Mouse (Mus musculus) left cerebral cortex, postnatal 36 days (tissue): ENCODE data around the gene Pepd. TPM values are rescaled to one million over a fixed set of nuclear protein-coding genes. Genes with fewer than 3 reads are reported as not detected.

Source experiments
- DNase-seq, 2 experiments: peaks; one replicate each; pipeline ENCODE4 v3.0.0; 2021 to 2022; ENCODE audit warnings: low spot score in 2 of 2, mixed read lengths in 1 of 2
- intact Hi-C: fragments of 180-260 bp; cut with DNase I; formaldehyde crosslinking; loops from one replicate; pipeline ENCODE4 v1.15.1; 2025
- total RNA-seq, 2 experiments: library from RNA; stranded (reverse); gene quantifications; 2 replicates each; pipeline ENCODE4 v1.2.3; 2021

Pepd gene
- total RNA-seq, 2 experiments from 2014 or later = 29.5 to 31.3 TPM

DNA sequence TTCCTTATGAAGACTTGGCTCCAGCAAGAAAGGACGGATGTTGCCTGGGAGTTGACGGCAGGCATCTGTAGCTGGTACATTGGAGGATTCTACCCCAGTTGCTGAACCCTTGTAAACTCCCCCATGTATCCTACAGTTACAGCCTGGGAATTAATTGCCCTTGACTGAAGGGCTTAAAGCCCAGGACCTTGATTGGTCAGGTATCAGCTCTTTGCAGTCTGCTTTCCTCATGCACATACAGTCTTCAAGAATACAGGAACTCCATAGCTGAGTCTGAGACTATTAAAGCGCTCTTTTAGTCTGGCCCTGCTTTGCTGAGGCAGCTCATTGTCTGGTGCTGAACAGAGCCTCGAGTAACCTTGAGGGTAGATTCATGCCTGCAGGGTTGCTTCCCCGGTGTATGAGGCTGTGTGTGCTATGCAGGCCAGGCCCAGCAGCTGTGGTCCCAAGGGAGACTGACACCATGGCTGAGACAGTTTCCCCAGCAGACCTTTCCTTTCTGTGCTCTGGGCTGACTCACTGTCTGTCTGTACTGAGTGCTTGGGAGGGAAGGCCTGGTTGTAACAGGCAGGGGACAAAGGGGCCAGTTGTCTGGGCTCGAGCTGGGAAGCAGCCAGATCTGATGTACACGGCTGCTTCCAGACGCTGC, 17.6 kb downstream of the Pepd start:
- no peak for DNase-seq
- intact Hi-C loops = no loop called here

DNA sequence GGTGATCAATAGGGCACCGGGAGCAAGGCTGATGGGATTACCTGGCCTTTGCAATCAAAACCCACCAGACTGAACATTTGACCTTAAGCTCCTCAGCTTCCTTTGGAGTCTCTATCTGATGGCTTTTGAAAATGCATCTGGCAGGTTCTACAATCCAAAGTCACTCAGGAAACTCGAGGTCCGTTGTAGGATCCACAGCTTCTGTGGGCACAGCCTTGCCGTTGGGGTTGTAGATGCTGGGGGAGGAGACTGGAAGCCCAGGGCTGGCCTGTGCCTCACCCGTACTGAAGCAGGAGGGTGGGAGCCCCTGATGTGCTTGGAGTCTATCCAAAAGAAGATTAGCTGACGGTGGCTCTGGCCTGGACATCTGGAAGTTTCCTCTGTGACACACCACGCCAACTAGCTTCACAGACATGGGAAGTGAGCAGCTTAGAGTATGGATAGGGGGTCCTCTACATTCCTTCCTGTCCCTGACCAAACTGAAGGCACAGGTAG, 18.1 kb downstream of the Pepd start:
- intact Hi-C loops = no loop called here
- no peak for DNase-seq

DNA sequence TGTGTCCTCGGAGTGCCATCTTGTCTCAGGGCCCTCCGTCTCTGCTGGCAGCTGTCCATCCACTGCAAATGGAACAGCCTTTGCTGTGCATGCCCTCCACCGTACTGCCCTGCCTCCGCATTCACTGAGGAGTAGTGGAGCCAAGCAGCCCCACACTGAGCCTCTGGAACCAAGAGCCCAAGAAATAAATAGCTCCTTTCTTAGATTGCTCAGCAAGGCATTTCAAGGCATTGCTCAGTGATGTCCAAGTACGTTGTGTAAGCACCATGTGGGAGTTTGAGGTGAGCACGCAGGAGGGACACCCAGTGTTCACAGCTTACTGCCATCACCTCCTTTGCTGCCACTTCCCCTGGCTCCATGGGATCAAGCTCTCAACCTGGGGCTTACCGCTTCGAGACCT, 20.5 kb downstream of the Pepd start:
- DNase-seq = no peak
- intact Hi-C loops = no loop called here

DNA sequence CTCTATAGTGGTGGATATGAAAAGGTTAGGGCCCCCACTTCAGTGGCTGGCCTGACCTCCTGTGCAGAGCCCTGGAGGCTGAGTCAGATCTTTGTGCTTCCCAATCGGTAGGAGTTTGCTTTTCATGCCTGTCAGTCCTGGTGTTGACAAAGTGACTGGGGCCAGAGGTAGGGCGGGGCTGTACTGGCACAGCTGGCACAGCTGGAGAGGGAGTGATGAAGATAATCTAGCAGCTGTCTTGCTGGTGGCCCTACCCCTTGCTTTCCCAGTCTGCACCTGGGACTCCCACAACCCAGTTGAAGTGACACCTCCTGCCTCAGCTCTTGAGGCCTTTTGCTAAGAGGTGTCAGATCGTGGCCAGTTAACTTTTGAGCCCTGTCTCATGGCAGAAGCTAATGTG, 21.0 kb downstream of the Pepd start:
- intact Hi-C loops = no loop called here
- DNase-seq = no peak

DNA sequence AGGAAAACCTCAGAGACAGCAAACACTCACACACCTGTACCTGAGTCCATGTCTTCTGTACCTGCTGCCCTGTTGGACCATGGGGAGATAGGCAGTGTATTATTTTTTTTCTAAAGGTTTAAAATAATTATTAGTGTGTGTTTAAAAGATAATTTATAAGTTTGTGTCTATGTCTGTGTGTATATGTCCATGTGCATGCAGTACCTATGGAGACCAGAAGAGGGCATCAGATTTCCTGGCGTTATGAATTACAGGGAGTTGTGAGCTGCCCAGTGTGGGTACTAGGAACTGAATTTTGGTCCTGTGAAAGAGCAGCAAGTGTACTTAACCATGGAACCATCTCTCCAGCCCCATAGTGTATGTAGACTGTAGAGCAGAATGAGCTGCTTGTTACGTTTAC, 24.2 kb downstream of the Pepd start:
- intact Hi-C loops = no loop called here
- no peak for DNase-seq

DNA sequence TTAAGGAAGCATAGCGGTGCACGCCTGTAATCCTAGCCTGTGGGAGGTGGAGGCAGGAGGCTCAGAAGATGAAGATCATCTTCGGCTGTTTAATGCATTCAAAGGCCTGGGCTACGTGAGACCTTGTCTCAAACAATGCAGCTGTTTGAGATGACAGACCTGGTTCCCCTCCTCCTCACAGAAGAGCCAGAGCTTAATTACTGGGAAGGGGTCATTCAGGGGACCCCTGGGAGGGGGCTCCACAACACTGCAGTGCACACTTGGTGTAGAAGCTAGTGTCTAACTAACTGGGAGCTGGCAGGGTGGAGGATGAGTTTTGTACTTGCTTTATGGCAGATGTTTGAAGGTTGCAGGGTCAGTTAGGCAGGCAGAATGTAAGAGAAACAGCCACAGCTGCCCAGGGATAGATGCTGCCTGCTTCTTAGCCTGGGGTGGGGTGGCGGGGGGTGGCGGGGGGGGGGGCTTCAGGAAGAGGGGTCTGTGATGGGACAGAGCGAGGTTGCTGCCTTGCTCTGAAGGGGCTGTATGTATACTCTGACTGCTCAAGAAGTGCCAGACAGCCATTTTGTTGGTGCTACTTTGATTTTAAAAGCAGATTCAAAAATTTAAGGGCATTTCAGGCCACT, 26.6 kb downstream of the Pepd start:
- no peak for DNase-seq
- intact Hi-C loops = no loop called here

DNA sequence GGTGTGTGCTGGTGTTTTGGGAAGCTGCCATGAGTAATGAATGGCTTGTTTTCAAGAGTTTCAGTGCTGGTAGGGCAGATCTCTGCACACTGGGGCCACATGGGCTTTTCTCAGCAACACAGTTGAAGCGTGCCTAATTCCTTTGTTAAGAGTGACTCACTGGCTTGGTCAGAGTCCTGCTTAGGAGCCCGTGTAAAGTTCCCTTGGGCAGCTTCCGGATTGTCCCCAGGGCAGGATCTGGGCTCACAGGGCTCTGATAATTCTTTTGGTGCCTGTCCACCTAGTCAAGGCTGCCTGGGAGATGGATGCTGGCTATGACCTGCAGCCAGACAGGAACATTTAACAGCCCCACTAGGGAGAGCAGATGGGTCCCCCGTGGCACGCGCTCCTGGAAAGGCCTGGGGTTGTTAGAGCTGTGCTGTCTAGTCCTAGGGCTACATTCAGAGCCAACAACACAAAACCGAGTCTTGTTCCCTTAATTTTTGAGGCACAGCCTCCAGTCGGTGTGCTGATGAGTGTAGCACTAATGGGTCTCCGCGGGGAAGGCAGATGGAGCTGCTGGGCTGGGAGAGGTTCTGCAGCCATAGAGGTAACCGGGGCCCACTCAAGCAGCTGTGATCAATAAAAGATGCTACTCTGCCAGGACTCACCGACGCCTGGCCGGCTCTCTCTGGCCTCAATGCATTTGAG, 27.2 kb downstream of the Pepd start:
- intact Hi-C loops = no loop called here

DNA sequence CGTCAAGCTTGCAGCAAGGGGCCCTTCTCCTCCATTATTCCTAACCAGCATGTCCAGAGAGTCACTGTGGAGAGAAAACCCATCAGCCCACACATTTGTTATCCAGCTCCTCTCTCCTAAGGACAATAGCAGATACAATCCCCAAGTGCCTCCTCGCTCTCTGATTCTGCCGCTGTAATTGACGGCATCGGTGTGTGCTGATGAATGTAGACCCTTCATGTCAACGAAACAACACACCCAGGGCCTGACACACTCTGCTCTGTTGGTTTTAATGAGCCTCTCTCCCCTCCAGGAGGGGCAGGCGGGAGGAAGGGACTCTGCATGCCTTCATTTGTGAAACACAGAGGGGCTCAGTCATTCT, 27.8 kb downstream of the Pepd start:
- DNase-seq = no peak
- intact Hi-C loops = no loop called here

More for the DNA sequence above, 27.2 kb downstream of the Pepd start:
- DNase-seq = peak in 1 of 2 experiments; percentile 27

DNA sequence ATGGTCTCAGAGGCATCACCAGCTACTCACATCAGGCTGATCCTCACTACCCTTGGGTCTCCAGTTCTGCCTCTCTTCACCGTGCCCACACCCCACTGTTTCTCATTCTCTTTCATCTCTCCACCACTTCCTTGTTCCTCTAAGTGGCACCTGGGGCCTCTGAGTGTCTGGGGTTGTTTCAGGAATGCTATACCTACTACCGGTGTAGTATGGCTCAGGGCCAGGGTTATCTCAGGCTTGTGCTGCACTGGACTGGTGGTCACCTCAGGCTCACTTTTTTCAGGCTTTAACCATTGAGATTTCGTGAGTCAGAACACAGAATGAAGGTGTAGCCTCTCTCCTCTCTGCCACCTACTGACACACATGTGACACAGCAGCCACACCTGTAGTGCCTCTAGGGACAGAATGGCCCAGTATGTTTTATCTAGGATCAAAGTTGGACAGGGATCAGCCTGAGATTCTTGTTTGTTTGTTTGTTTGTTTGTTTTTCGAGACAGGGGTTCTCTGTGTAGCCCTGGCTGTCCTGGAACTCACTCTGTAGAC, 31.5 kb downstream of the Pepd start:
- intact Hi-C loops = no loop called here

DNA sequence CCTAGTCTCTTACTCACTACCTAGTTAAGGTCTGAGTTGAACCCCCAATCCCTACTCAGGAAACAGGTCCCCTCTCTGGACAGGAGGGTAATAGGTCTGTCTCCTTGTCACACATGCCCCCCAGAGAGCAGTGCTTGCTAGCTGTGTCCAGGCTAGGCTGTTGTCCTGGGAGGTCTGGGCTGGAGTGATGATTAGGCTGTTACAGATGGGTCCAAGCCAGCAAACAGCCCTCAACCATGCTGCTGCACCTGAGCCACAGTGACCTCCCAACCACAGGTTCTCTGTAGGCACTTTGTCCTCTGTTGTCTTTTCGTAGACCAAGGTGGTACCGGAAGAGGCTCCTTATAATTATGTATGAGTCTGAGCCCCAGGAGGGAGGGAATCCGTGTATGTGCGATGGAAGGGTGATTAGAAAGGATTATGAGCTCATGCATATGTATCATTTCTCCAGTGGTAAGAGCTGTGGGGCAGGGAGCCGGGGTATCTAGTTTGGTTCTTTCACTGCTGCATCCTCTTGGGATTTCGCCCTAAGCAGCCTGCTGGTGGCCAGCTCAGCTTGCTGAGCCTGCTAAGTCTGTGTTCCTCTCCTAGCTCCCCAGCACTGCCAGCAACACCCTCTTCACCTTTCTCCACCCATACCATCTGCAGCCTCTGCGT, 34.2 kb downstream of the Pepd start:
- DNase-seq = no peak
- intact Hi-C loops = no loop called here

More for the DNA sequence above, 31.5 kb downstream of the Pepd start:
- DNase-seq = no peak

DNA sequence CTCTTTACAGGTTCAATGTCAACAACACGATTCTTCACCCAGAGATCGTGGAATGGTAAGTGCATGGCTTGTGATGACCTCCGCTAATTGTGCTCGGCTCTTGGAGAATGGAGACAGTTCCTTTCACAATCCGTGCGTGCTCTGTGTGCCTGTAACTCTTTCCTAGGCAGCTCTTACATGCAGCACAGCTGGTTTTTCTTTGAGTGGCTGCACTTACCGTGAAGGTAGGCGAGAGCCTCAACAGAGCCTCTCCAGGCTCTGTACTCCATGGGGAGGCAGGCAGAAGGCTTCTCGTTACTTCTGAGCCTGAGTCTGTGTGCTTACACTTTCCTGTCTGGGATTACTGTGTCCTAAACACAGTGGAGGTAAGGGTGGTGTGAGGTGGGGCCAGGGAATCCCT, 42.4 kb downstream of the Pepd start:
- DNase-seq = no peak
- intact Hi-C loops = no loop called here

DNA sequence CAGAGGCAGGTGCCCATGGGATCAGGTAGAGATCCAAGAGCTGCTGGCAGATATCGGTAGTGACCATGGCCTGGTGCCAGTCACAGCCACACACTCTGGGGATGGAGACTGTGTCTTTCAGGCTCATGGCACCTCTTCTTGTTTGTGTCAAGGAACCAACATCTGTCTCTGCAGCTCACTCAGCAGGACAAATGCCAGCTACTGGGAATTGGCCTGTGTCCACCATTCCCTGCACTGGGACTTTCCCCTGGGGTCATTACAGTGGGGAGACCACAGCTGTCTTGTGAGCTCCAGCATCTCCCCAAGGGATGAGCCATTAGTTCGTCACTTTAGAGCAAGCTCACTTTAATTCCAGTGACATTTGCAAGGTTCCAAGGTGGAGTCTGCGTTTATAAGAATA, 43.1 kb downstream of the Pepd start:
- intact Hi-C loops = no loop called here

DNA sequence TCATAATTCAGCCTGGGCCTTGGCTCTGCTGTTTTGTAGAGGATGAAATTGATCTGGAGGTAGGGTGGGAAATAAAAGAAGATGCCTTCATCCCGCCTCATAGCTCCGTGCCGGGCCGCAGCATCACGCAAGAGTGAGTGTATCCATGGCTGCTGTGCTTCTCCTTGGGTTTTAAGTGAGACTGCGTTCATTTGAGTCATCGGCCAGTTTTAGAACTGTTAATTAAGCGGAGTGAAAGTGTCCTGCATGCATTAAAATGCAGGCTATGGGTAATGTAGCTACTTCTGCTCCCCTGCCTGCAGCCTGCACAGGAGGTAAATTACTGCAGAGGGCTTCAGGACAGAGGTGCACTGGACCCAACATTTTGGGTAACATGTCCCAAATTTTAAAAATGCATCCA, 45.0 kb downstream of the Pepd start:
- peak; percentile 22 to 30 for DNase-seq
- intact Hi-C loops = no loop called here

More for the DNA sequence above, 43.1 kb downstream of the Pepd start:
- DNase-seq = no peak

DNA sequence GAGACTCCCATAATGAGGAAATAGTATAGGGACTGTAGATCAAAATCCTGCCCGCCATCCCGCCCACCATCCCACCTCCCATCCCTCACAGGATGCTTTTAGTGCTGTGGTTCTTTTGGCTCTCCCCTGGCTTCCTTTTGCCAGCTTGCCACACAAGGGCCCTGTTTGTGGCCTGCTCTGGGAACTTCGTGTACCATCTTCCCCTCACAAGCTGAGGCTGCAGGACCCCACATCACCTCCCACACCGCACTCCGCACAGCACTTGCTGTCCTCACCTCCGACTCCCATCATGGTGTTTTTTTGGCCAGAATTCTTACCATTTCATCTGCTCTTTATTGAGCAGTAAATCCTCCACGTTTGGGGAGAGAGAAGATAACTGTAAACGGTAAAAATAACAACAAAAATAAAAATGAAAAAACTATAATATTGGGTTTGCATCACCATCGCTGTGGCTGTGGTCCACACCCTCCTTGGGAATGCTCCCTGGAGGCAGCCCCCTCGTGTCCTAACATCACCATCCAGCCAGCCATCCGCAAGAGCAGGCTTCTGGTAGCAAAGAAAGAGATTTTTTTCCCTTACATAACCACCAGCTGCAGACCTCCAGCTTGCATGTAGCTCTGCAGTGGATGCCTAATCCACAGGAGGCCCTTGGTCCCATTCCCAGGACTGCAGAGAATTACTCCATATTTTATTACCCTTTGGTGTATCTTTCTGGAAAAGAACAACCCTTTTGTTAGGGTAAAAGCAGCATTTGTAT, 51.9 kb downstream of the Pepd start:
- peak; percentile 38 to 47 for DNase-seq
- intact Hi-C loops = no loop called here

DNA sequence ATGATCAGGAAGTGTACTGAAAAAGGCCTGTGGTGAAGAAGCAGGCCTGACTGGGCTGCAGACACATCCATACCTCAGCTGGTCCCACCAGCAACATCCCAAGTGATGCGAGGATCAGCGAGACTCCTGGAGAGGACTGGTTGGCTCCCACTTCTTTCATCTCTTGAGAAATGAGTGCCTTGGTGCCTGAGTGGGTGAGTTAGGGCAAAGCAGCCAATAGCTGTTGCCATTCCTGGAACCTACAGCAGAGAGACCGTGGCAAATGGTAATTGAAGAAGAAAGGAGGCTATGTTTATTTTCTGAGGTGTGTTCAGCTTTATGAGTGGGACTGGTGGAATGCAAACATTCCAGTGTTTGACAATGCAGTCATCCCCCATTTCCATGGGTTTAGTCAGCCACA, 55.2 kb downstream of the Pepd start:
- intact Hi-C loops = no loop called here
- DNase-seq = no peak

DNA sequence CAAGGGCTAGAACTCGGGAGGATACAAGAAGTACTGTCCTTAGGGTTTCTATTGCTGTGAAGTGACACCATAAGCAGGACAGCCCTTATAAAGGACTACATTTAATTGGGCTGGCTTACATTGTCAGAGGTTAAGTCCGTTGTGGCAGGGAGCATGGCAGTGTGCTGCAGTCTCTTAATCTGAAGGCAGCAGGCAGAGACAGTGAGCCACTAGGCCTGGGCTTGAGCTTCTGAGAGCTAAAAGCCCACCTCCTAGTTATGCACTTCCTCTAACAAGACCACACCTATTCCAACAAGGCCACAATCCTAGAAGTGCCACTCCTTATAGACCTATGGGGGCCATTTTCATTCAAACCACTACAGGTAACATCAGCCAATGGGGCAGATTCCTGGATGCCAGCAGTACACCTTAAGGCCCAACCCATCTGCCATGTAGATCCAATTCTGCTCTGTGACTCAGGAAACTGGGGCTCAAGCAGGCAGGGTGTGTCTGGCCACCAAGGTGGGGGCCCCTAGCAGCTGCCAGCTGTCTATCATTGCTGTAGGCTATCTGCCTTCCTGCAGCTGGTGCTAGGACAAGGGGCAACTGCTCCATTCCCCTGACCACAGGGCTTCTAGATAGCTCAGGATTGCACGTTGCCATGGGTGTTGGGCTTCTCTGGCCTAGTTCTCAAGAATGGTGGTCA, 56.7 kb downstream of the Pepd start:
- no peak for DNase-seq
- intact Hi-C loops = no loop called here

DNA sequence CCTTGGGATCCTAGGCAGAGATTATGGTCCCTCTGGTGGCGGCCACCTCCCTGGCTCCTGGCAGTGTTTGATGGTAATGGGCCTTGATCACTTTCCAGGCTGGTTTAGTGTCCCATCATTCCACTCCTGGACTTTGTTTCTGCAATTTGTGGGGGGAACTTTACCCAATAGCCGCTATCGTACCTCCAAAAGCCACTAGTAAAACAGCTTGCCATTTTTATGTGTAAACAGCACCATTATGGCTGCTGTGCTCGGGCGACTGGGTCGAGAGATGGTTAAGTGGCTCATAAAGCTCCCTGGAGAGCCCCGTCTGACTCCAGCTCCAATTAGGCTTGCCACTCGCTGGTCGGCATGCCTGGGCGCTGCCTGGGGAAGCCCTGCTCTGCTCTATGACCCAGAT, 59.6 kb downstream of the Pepd start:
- intact Hi-C loops = no loop called here
- no peak for DNase-seq

DNA sequence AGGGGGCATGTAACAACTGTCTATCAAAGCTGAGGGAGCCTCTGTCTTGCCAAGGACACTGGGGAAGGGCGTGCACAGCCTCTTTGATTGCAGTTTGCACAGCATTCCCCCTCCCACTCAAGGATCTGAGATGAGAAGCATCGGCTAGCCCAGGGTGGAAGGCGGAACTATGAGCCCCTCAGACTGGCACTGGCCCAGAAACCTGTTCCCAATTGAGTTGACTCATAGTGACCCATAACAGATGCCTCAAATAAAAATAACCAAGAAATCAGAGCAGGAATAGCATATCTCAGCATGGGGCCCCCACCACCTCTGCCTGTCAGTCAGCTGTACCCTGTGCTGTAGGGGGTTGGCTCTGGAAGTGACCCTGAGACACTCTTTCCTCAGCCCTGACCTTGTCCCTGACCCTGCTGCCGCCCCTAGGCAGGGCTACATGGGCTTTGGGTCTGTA, 60.8 kb downstream of the Pepd start:
- no peak for DNase-seq
- intact Hi-C loops = no loop called here

DNA sequence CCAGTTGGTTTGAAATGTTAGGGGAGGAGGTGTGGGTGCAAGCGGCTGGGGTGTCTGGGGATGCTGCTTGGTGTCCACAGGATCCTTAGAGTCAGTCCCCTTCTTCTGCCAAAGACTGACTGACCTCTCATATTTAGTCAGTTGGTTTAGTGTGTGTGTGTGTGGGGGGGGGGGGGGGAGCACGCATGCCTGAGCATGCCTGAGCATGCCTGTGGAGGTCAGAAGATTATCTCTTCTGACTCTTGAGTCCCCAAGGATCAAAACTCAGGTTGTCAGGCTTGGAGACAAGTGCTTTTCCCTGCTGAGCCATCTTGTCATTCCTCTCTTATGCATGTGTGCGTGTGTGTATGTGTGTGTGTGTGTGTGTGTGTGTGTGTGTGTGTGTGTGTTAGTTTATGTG, 61.7 kb downstream of the Pepd start:
- no peak for DNase-seq
- intact Hi-C loops = no loop called here
